Mouse (Mus musculus): ENCODE results near the gene Cdc25b. TPM values are rescaled to one million over a fixed set of nuclear protein-coding genes. Genes with fewer than 3 reads are reported as not detected.

The Cdc25b gene
- total and polyA plus RNA-seq, 2 experiments from 2014 or later: 15.0 to 15.3 TPM

DNA sequence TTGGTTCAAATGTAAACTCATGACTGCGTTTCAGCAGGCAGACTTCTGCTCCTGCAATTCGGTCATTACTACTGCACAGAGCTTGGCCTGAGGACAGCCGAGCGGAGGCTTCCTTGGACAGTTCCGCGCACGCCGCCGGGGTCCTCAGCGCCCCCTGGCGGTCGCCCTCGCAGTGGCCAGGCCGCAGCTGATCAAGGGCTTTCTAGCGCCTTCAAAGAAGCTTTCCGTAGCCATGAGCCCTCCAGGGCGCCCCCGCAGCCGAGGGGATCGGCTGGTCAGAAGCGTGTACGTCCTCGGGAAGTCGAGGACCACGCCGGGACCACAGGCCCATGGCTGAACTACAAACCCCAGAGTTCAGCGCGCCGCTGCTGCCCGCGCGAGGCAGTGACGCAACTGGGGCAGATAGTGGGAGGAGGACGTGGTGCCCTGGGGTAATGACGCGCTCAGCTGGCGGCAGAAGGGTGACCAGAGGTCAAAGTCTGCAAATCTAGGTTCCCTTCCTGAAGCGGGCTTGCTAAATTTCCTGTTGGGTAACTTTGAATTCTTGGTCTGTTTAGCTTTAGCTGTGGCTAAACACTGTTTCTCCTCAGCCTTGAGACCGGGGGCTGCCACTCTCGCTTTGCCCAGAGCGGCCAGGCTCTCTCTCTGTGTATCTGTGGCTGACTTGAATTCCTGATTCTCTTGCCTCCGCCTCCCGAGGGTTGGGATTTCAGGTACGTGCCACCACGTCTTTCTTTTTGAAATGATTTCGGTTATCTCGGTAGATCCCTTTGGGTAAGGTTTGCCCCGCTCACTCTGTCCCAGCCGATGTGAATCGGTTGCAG, 23.4 kb downstream of the Cdc25b start:
- H3K27me3 ChIP-seq (ENCODE audit: control insufficient read depth, insufficient read depth, low read length): no peaks in the 10 kb centered on the region
- ATAC-seq (ENCODE audit: insufficient read depth, low read depth): peak; percentile 97
- WGBS: under 1% methylated on average over 50 of the region's 50 CpGs

DNA sequence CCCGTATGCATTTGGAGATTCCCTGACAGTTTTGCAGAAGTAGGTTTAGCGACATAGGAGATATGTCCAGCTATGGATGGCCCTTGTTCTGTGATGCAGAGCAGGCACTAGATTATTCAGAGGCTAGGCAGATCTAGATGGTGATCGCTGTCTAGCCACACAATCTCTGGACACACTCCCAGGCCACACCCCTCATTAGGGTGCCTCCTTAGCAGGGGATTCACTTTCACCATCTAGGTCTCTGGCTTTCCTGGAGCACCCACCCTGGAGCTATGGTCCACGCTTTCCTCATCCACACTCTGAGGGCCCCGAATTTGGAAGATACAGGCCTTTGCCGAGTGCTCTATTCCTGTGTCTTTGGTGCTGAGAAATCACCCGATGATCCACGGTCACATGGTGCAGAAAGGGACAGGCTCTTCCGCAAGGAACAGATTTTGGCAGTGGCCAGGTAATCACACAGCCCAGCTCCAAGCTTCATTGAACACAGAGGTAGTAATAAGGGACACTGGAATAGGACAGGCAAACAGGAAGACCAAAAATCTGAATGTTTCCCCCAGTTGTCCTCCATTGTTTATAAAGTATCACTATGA, 24.4 kb downstream of the Cdc25b start:
- H3K36me3 ChIP-seq (replicated peaks; ENCODE audit: control insufficient read depth, insufficient read depth, low read length): peaks cover 27% of the 10 kb centered on the region
- H3K4me3 ChIP-seq (ENCODE audit: low read depth, low read length): peak overlapping the region; percentile 61
- ATAC-seq (ENCODE audit: insufficient read depth, low read depth) (no peak), DNase-seq (ENCODE audit: low spot score) (no peak)
- H3K9me3 ChIP-seq (replicated peaks; ENCODE audit: control insufficient read depth, low read length): no peaks in the 10 kb centered on the region
- H3K4me2 ChIP-seq (ENCODE audit: low read depth, low read length): peak overlapping the region; percentile 67
- no peaks in the 10 kb centered on the region for H3K27me3 ChIP-seq (ENCODE audit: control insufficient read depth, insufficient read depth, low read length)
- H3K9ac ChIP-seq (replicated peaks; ENCODE audit: low read depth, low read length): peak overlapping the region; percentile 74
- peaks cover 39% of the 10 kb centered on the region for H3K4me1 ChIP-seq (ENCODE audit: control insufficient read depth, insufficient read depth)
- H3K27ac ChIP-seq (ENCODE audit: low read depth): peak overlapping the region; percentile 88
- WGBS: 37% methylated on average over 9 of the region's 9 CpGs
- TF ChIP-seq CTCF (IDR thresholded peaks at IDR 0.05; ENCODE audit: low read depth): no peak
- no peak for TF ChIP-seq EP300 (IDR thresholded peaks at IDR 0.05; ENCODE audit: low read depth)

More for the DNA sequence above, 23.4 kb downstream of the Cdc25b start:
- Histone ChIP-seq H3K4me2 (ENCODE audit: low read depth, low read length) (peak overlapping the region; percentile 67), H3K27ac (ENCODE audit: low read depth) (peak overlapping the region; percentile 88), H3K4me1 (ENCODE audit: control insufficient read depth, insufficient read depth) (peaks cover 37% of the 10 kb centered on the region), H3K36me3 (replicated peaks; ENCODE audit: control insufficient read depth, insufficient read depth, low read length) (peaks cover 27% of the 10 kb centered on the region), H3K9me3 (replicated peaks; ENCODE audit: control insufficient read depth, low read length) (no peaks in the 10 kb centered on the region), H3K4me3 (ENCODE audit: low read depth, low read length) (peak overlapping the region; percentile 61), H3K9ac (replicated peaks; ENCODE audit: low read depth, low read length) (peak overlapping the region; percentile 74)
- DNase-seq (ENCODE audit: low spot score): peak; percentile 95
- TF ChIP-seq EP300 (IDR thresholded peaks at IDR 0.05; ENCODE audit: low read depth): peak; percentile 94
- peak; percentile 88 for TF ChIP-seq CTCF (IDR thresholded peaks at IDR 0.05; ENCODE audit: low read depth)

DNA sequence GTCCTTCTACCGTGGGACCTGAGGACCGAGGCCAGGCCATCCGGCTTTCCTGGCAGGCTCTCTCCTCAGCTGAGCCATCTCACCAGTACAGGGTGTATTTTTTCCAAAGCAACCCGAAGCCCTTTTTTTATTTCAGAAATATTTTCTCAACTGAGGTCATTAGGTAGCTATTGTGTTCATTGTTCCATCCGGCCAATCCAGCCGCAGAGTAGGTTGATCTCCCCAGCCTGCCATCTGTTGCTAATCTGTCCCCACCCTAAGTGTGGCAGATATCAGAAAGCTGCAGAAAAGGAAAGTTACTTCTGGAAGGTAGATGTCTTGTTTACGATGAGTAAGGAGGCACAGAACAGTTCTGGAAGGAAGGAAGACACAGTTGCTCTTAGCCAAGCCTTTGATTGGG, 27.0 kb downstream of the Cdc25b start:
- H3K9ac ChIP-seq (replicated peaks; ENCODE audit: low read depth, low read length): no peak overlapping the region
- WGBS: 59% methylated on average over 7 of the region's 7 CpGs
- no peak for TF ChIP-seq EP300 (IDR thresholded peaks at IDR 0.05; ENCODE audit: low read depth)
- TF ChIP-seq CTCF (IDR thresholded peaks at IDR 0.05; ENCODE audit: low read depth): no peak
- DNase-seq (ENCODE audit: low spot score): peak; percentile 17
- H3K27me3 ChIP-seq (ENCODE audit: control insufficient read depth, insufficient read depth, low read length): no peaks in the 10 kb centered on the region
- no peaks in the 10 kb centered on the region for H3K9me3 ChIP-seq (replicated peaks; ENCODE audit: control insufficient read depth, low read length)
- H3K27ac ChIP-seq (ENCODE audit: low read depth): peak overlapping the region; percentile 49
- H3K4me3 ChIP-seq (ENCODE audit: low read depth, low read length): no peak overlapping the region
- H3K4me2 ChIP-seq (ENCODE audit: low read depth, low read length): no peak overlapping the region
- no peak for ATAC-seq (ENCODE audit: insufficient read depth, low read depth)
- peaks cover 45% of the 10 kb centered on the region for H3K4me1 ChIP-seq (ENCODE audit: control insufficient read depth, insufficient read depth)
- H3K36me3 ChIP-seq (replicated peaks; ENCODE audit: control insufficient read depth, insufficient read depth, low read length): peaks cover 27% of the 10 kb centered on the region

DNA sequence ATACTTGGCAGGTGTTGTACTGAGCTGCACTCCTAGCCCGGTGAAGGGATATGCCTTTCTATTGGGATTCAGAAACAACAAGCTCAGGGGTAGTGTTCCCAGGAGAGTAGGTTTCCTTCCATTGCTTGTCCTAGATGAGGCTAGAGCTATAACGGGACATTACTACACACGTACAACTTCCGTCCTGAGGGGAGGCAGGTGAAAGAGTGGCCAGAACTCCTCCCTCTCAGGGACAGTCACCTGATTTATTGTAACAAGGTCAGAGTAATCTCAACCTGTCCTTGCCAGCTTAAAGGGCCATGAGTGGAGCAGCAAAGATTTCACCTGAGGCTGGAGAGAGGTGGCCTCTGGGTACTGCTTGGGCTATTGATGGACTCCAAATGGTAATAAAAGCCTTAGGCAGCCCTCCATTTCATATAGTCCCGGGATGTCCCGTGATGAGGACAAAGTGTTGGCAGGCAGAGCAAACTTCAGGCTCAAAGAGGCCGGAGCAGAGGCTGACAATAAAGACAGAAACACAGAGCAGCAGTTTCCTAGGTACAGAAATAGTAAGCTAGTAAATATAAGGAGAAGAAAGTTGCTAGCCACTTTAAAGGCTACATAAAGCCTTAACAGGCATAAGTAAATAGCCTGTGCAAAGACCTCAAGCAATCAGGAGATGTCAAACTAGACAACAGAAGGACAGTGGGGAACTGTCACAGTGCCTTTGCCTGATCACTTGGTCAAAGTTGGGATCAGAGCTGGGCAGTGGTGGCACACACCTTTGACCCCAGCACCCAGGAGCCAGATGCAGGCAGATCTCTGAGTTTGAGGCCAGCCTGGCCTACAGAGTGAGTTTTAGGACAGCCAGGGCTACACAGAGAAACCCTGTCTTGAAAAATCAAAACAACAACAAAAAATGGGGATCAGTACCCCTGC, 29.5 kb downstream of the Cdc25b start:
- H3K4me3 ChIP-seq (ENCODE audit: low read depth, low read length): no peak overlapping the region
- 29% methylated on average over 7 of the region's 7 CpGs for WGBS
- H3K4me2 ChIP-seq (ENCODE audit: low read depth, low read length): no peak overlapping the region
- TF ChIP-seq EP300 (IDR thresholded peaks at IDR 0.05; ENCODE audit: low read depth): peak; percentile 79; the same call in 1 of the 2 replicates
- no peak for TF ChIP-seq CTCF (IDR thresholded peaks at IDR 0.05; ENCODE audit: low read depth)
- H3K27me3 ChIP-seq (ENCODE audit: control insufficient read depth, insufficient read depth, low read length): no peaks in the 10 kb centered on the region
- peaks cover 27% of the 10 kb centered on the region for H3K36me3 ChIP-seq (replicated peaks; ENCODE audit: control insufficient read depth, insufficient read depth, low read length)
- peaks cover 31% of the 10 kb centered on the region for H3K4me1 ChIP-seq (ENCODE audit: control insufficient read depth, insufficient read depth)
- H3K9me3 ChIP-seq (replicated peaks; ENCODE audit: control insufficient read depth, low read length): no peaks in the 10 kb centered on the region
- 0 out of 2 replicates have a peak overlapping the region, but pooled peaks have one; percentile 2 for H3K9ac ChIP-seq (replicated peaks; ENCODE audit: low read depth, low read length)
- ATAC-seq (ENCODE audit: insufficient read depth, low read depth): peak; percentile 87
- DNase-seq (ENCODE audit: low spot score): peak; percentile 85
- peak overlapping the region; percentile 84 for H3K27ac ChIP-seq (ENCODE audit: low read depth)

DNA sequence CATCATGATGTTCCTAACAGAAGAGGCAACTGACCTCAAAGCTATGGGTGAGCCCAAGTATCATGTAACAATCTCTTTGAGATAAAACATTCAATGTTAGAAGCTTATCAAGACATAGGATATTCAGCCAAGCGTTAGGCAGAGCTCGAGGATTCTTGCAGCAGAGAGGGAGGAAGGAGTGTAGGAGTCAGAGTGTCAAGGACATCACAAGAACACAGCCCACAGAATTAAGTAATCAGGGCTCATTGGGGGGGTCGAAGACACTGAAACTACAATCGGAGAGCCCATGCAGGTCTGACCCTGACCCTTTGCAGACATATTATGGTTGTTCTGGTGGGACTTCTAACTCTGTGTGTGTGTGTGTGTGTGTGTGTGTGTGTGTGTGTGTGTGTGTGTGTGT, 33.3 kb downstream of the Cdc25b start:
- 45% methylated on average over 4 of the region's 4 CpGs for WGBS
- H3K27ac ChIP-seq (ENCODE audit: low read depth): no peak overlapping the region
- ATAC-seq (ENCODE audit: insufficient read depth, low read depth) (no peak), DNase-seq (ENCODE audit: low spot score) (no peak)
- no peaks in the 10 kb centered on the region for H3K27me3 ChIP-seq (ENCODE audit: control insufficient read depth, insufficient read depth, low read length)
- H3K36me3 ChIP-seq (replicated peaks; ENCODE audit: control insufficient read depth, insufficient read depth, low read length): no peaks in the 10 kb centered on the region
- H3K4me1 ChIP-seq (ENCODE audit: control insufficient read depth, insufficient read depth): peaks cover 18% of the 10 kb centered on the region
- H3K9me3 ChIP-seq (replicated peaks; ENCODE audit: control insufficient read depth, low read length): no peaks in the 10 kb centered on the region; the same call in 1 of the 2 replicates
- H3K4me3 ChIP-seq (ENCODE audit: low read depth, low read length): no peak overlapping the region
- H3K4me2 ChIP-seq (ENCODE audit: low read depth, low read length): no peak overlapping the region
- no peak for TF ChIP-seq EP300 (IDR thresholded peaks at IDR 0.05; ENCODE audit: low read depth)
- TF ChIP-seq CTCF (IDR thresholded peaks at IDR 0.05; ENCODE audit: low read depth): no peak
- no peak overlapping the region for H3K9ac ChIP-seq (replicated peaks; ENCODE audit: low read depth, low read length)

Data from heart, postnatal 0 days (tissue).